Mouse (Mus musculus) liver, postnatal 0 days (tissue): ENCODE results near the gene Usp47. TPM values are rescaled to one million over a fixed set of nuclear protein-coding genes. Genes with fewer than 3 reads are reported as not detected.

Experiments used
- ATAC-seq: fragments of 200-750 bp; cut with Nextera tagmentation; 2 replicates; pipeline ENCODE4 v1.8.0; 2017; ENCODE audit warnings: mild to moderate bottlenecking, moderate library complexity
- DNase-seq: peaks from one replicate; pipeline ENCODE4 v3.0.0-alpha.2; 2016
- H3K27ac ChIP-seq: fragments of 300-500 bp; sonication (generic); 2 replicates; pipeline ENCODE4 v1.5.1; 2014; ENCODE audit warnings: antibody characterized with exemption, moderate library complexity, mild to moderate bottlenecking, low read depth
- H3K27me3 ChIP-seq: fragments of 300-500 bp; sonication (generic); 2 replicates; pipeline ENCODE4 v1.6.1; 2014; ENCODE audit warnings: low read length, control low read depth, mixed read lengths; ENCODE audit not compliant: insufficient read depth
- H3K36me3 ChIP-seq: fragments of 300-500 bp; sonication (generic); replicated peaks from 2 replicates; pipeline ENCODE4 v1.6.1; 2014; ENCODE audit warnings: mild to moderate bottlenecking, control low read depth, low read length, moderate library complexity, mixed read lengths; ENCODE audit not compliant: insufficient read depth
- H3K4me1 ChIP-seq: fragments of 300-500 bp; sonication (generic); 2 replicates; pipeline ENCODE4 v1.6.1; 2014; ENCODE audit warnings: antibody characterized with exemption, mild to moderate bottlenecking, control low read depth; ENCODE audit not compliant: insufficient read depth
- H3K4me2 ChIP-seq: fragments of 300-500 bp; sonication (generic); 2 replicates; pipeline ENCODE4 v1.6.1; 2014; ENCODE audit warnings: low read depth, mild to moderate bottlenecking, low read length, moderate library complexity, mixed read lengths
- H3K4me3 ChIP-seq: fragments of 300-500 bp; sonication (generic); 2 replicates; pipeline ENCODE4 v1.5.1; 2014; ENCODE audit warnings: low read depth, low read length
- H3K9ac ChIP-seq: fragments of 300-500 bp; sonication (generic); replicated peaks from 2 replicates; pipeline ENCODE4 v1.6.1; 2014; ENCODE audit warnings: mild to moderate bottlenecking, moderate library complexity
- H3K9me3 ChIP-seq: fragments of 300-500 bp; sonication (generic); 2 replicates; pipeline ENCODE4 v1.6.1; 2016; ENCODE audit warnings: mild to moderate bottlenecking, control low read depth, low read length, mixed read lengths
- CTCF ChIP-seq: sonication (generic); IDR thresholded peaks from 2 replicates; pipeline ENCODE4 v1.5.1; 2016; ENCODE audit warnings: antibody characterized with exemption, low read depth
- EP300 ChIP-seq: IDR thresholded peaks from 2 replicates; pipeline ENCODE4 v1.6.1; 2016; ENCODE audit warnings: antibody characterized with exemption, low read depth, mild to moderate bottlenecking
- WGBS: fragments of 180-500 bp; shearing (Covaris S2); extraction: QIAGEN DNeasy Blood & Tissue Kit; methylation state at CpG from one replicate; pipeline ENCODE4 v1.1.7; 2014; ENCODE audit not compliant: insufficient replicate concordance; 5-methylcytosine and 5-hydroxymethylcytosine counted together
- polyA plus RNA-seq: library from polyadenylated mRNA; unstranded; fragments of >200 nt; fragmentation: Nextera tagmentation; extraction: Ambion mirVana; gene quantifications from 2 replicates; pipeline ENCODE4 v1.2.1, GENCODE M21; 2015

Gene Usp47
- polyA plus RNA-seq, 1 experiment from 2014 or later = 14.4 TPM

GRCm38 (mm10) chr7:112130660-112131059 lies 107.4 kb downstream of the Usp47 start:
- ATAC-seq = no peak
- WGBS = 73% methylated on average over 3 of the region's 3 CpGs
- TF ChIP-seq CTCF = no peak
- TF ChIP-seq EP300 = no peak

DNA sequence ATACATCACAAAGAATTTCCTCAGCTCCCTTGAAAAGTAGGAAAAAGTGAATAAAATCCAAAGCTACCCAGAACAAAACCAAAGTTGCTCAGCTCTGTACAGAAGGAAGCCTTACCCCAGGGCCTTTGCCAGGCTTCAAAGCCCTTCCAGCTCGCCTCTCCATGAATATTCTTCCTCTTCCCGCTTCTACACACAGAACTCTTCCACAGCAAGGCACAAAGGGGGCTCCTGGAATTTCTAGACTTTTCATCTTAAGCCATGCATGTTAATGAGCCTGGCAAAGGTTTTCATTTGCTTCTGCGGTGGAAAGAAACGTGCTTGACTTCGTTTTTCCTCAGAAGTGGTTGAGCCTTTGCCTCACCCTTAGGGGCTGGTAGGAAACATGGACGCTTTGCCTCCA lies 108.7 kb downstream of the Usp47 start:
- Histone ChIP-seq H3K27me3 (no peaks in the 10 kb centered on the region), H3K4me2 (no peak overlapping the region), H3K27ac (no peak overlapping the region), H3K9ac (no peak overlapping the region), H3K4me3 (no peak overlapping the region), H3K36me3 (no peaks in the 10 kb centered on the region), H3K4me1 (no peaks in the 10 kb centered on the region; the same call in 1 of the 2 replicates), H3K9me3 (no peaks in the 10 kb centered on the region)
- ATAC-seq = no peak
- WGBS = 68% methylated on average over 6 of the region's 6 CpGs
- no peak for DNase-seq
- no peak for TF ChIP-seq EP300
- TF ChIP-seq CTCF = no peak

More at GRCm38 (mm10) chr7:112130660-112131059, 107.4 kb downstream of the Usp47 start:
- no peak overlapping the region for H3K4me2 ChIP-seq
- H3K36me3 ChIP-seq = no peaks in the 10 kb centered on the region
- no peaks in the 10 kb centered on the region; the same call in 1 of the 2 replicates for H3K4me1 ChIP-seq
- no peaks in the 10 kb centered on the region for H3K9me3 ChIP-seq
- H3K27ac ChIP-seq = no peak overlapping the region
- no peaks in the 10 kb centered on the region for H3K27me3 ChIP-seq
- H3K9ac ChIP-seq = no peak overlapping the region
- DNase-seq = no peak
- H3K4me3 ChIP-seq = no peak overlapping the region

DNA sequence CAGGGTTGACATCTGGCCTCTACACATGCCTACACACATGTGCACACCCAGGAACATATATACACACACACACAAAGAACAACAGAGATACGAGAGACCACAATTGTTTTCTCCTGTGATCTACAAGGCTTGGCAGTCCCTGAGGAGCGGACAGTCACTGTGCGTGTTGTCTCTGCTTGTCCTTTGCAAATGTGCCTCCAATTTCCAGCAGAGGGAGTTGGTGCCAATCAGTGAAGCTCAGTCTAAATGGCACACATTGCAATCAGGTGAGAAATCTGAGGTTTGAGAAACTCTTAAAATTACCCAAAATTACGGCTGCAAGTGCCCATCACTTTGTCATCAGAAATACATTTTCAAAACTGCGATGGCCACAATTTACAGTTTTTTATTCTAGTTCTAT lies 110.0 kb downstream of the Usp47 start:
- Histone ChIP-seq H3K4me2 (no peak overlapping the region), H3K9me3 (no peaks in the 10 kb centered on the region), H3K9ac (no peak overlapping the region), H3K4me3 (no peak overlapping the region), H3K36me3 (no peaks in the 10 kb centered on the region), H3K4me1 (no peaks in the 10 kb centered on the region; the same call in 1 of the 2 replicates), H3K27me3 (no peaks in the 10 kb centered on the region), H3K27ac (no peak overlapping the region)
- TF ChIP-seq EP300 (no peak), CTCF (peak; percentile 23; the same call in 1 of the 2 replicates)
- ATAC-seq (no peak), DNase-seq (no peak)
- 81% methylated on average over 5 of the region's 5 CpGs for WGBS

DNA sequence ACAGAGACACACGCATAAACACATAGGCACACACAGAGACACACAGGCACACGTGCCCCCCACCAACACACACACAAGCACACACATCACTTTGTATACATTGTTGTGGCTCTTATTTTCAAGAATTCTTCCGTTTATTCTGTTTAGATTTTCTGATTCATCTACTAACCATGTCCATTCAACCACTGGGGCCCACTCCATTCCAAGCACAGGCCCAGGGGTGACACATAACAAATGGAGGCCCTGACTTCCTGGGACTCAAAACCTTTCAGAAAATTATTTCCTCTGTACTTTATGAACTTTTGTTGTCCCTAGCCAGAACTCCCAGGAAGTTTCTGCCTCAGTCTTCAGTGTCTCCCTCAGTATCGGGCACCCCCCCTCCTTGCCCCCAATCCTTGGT lies 111.9 kb downstream of the Usp47 start:
- WGBS = 75% methylated on average over 4 of the region's 4 CpGs
- DNase-seq (no peak), ATAC-seq (no peak)
- Histone ChIP-seq H3K9me3 (no peaks in the 10 kb centered on the region), H3K36me3 (no peaks in the 10 kb centered on the region), H3K27ac (no peak overlapping the region), H3K4me3 (no peak overlapping the region), H3K4me2 (no peak overlapping the region), H3K9ac (no peak overlapping the region), H3K4me1 (no peaks in the 10 kb centered on the region), H3K27me3 (no peaks in the 10 kb centered on the region)
- TF ChIP-seq CTCF (no peak), EP300 (no peak)

GRCm38 (mm10) chr7:112136537-112136936 lies 113.2 kb downstream of the Usp47 start:
- Histone ChIP-seq H3K4me1 (no peaks in the 10 kb centered on the region), H3K9ac (no peak overlapping the region), H3K36me3 (no peaks in the 10 kb centered on the region), H3K4me3 (no peak overlapping the region), H3K4me2 (no peak overlapping the region), H3K9me3 (no peaks in the 10 kb centered on the region), H3K27me3 (no peaks in the 10 kb centered on the region), H3K27ac (no peak overlapping the region)
- no peak for TF ChIP-seq EP300
- no peak for TF ChIP-seq CTCF
- no peak for DNase-seq
- no peak for ATAC-seq
- WGBS = 79% methylated on average over 5 of the region's 5 CpGs

- no peak for DNase-seq
- Histone ChIP-seq H3K9ac (no peak overlapping the region), H3K4me1 (no peaks in the 10 kb centered on the region; the same call in 1 of the 2 replicates), H3K4me3 (no peak overlapping the region), H3K27me3 (no peaks in the 10 kb centered on the region), H3K27ac (no peak overlapping the region), H3K36me3 (no peaks in the 10 kb centered on the region), H3K9me3 (no peaks in the 10 kb centered on the region), H3K4me2 (no peak overlapping the region)
- no peak for ATAC-seq
- 74% methylated on average over 7 of the region's 7 CpGs for WGBS
- TF ChIP-seq EP300 (no peak), CTCF (no peak)
Measured at GRCm38 (mm10) chr7:112138168-112138508, 114.8 kb downstream of the Usp47 start.
